Mouse (Mus musculus) heart, postnatal 25 days (tissue): ENCODE results near the gene Snca. TPM values are rescaled to one million over a fixed set of nuclear protein-coding genes. Genes with fewer than 3 reads are reported as not detected.

Experiments
- DNase-seq: peaks from one replicate; pipeline ENCODE4 v3.0.0; 2022; ENCODE audit warnings: low spot score
- intact Hi-C: fragments of 180-260 bp; cut with DNase I; formaldehyde crosslinking; loops from one replicate; pipeline ENCODE4 v1.15.1; 2025
- total RNA-seq, 2 experiments: library from RNA; stranded (reverse); gene quantifications; 2 replicates each; pipeline ENCODE4 v1.2.3; 2021

Gene Snca
- total RNA-seq, result 10 to 100 TPM; 26.2 to 56.5 TPM

DNA sequence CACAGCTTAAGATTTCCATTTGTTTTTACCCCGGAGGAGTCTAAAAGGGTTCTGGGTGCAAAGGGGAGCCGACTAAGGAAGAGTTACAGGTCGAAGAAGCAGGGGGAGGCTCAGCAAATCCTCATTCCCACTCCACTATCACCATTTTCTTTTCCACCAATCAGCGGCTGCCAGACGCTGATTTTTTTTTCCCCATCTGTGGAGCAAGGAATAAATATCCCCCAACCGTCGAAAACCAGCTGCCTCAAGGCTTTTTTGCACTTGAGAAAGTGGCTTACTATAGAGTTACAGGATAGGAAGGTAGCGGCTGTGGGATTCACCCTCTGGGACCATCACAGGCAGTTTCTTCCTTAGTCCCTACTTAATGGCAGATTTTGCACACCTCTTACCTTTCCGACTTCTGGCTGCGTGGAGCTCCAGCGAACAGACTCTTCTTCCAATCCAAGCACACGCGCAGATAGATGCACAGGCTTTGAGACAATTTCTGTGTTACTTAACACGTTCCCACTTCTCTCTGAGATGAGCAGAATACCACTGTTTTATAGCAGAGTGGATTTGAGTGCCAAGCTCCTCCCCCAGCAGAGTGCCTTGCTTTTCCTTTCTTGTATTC lies at the start of gene Snca:
Snca (minus strand) TSS at position 574 of the 610 bp plus-strand sequence.
- DNase-seq, result no peak
- intact Hi-C loops, result no loop called here

DNA sequence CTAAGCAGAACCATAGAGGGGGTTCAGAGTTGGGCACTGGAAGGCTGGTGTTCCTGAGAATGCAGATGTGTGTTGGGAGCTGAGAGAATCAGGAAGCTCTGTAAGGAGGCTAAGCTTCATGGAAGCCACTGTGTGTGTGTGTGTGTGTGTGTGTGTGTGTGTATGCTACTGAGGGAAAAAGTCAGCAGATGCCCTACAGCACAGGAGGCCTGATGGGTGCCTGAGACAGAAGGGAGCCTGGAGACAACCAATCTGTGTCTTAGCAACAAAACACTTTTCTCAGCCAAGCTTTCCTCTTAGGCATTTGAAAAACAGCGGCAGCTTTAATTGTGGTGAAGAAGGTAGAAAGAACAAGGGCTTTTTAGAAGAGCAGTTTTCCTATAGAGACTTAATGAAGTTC lies 40.5 kb upstream of the Snca start:
- DNase-seq, result no peak
- intact Hi-C loops, result no loop called here

DNA sequence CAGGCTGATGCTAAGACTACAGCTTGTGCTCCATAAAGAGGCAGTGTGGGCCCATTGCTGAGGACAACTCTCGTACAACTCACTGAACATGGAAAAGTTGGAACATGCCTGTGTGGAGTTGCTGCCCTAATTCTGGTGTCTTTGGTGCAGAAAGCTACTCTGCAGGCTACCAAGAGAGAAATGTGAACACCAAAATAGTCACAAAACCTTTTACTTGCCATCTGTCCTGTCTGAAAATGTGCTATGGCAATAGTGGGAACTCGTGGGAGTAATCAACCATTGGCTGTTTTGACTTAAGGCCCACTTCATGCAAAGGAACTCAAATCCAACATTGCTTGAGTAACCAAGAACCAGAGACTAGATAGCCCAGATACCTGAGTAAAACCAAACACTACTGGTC lies 26.9 kb upstream of the Snca start:
- no peak for DNase-seq
- intact Hi-C loops, result no loop called here

DNA sequence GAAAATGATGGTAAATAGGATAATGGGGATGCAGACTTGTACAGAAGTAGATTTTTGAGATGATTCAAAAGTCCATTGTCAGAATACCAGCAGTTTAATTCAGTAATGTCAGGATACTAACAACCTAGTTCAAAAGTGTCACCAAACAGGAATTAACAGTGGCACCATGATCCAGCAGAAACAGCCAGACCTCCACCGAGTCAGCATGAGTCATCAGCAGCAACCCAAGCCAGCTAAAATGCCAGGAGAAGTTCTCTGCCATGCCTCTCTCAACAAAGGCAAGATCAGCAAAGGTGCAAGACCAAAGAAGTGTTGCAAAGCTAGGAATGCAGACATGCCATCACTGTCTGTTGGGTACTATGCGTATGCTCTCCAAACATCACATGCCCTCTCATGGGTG lies 22.0 kb upstream of the Snca start:
- intact Hi-C loops, result no loop called here
- DNase-seq, result no peak

DNA sequence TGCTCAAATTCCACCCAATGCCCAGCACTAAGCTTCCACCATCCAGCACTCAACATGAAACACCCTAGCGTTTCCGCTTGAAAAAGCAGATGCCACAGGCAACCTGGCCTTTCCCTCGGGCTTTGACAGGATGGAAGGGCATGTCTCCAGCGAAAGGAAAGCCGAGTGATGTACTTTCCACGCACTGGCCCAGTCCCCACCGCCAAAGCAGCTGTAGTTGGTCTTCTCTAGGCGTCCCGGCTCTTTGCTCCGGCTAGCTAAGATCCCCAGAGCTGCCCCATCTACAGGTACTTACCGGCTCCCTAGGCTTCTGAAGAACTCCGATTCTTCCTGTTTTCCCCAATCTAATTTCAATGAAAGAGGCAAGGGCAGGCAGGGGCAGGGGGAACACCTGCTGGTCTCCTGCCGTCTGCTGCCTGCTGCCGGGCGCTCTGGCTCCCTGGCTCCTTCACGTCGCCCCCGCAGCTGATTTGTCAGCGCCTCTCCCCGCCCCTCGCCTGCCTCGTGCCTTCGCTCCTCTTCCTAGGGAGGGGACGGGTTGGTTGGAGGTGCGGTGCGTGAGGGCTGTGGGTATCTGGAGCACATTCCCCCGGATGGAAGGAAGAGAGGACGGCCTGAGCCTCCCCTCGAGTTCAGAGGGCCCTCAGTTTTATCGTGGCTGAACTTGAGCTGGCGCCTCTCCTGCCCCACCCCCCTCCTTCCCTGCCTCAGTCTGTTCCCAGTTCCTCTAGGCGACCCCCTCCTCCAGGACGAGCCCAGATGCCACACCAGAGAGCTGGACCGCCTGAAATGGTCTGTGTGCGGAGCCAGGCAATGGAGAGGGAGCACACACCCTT lies 1.0 kb downstream of the Snca start:
- intact Hi-C loops, result no loop called here
- no peak for DNase-seq

DNA sequence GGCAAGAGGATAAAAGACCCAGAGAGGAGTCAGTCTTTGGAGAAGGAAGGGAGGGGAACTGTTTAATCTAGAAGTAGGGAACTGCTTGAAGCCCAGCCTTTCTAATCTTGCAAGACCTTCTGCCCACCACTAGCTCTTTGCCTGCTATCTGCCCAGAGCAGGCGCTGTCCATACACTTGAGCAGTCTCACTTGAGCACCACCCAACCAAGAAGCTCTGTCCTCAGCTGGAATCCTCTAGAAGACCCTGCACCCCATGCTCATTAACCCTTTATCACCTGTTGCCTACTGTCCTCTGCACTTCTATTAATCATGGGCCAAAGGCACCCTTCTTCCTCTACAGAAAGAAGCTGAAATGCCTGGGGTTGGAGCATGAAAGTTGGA lies 1.6 kb downstream of the Snca start:
- no peak for DNase-seq
- intact Hi-C loops, result no loop called here

DNA sequence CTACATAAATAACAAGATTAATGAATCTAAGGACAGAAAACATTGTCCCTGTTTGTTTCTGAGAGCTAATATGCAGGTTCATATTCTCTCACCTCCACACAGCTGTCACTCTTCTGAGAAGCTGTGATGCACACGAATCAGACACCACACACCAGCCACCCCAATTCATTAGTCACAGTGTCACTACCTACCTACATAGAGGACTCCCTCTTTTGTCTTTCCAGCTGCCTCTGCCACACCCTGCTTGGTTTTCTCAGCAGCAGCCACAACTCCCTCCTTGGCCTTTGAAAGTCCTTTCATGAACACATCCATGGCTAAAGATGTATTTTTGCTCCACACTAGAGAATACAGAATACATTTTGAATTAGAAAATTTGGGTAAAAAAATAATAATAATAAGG lies 2.4 kb downstream of the Snca start:
- intact Hi-C loops, result no loop called here
- no peak for DNase-seq

DNA sequence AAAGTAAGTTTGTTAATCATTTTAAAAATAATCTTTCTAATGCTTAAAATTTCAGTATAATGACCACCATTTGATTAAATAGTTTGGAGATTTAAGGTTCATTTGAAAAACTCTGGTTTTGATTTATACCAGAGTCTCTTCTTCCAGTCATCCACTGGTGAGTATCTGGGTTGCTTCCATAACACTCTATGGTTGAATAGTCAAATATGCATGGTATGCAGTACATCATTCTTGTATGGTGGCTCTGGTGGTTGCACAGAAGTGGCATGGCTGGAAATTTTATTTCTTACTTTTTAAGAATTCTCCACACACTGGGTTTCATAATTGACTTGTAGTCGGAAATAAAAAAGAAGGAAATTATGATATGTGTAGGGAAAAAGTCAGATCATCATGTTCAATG lies 10.4 kb downstream of the Snca start:
- DNase-seq, result no peak

DNA sequence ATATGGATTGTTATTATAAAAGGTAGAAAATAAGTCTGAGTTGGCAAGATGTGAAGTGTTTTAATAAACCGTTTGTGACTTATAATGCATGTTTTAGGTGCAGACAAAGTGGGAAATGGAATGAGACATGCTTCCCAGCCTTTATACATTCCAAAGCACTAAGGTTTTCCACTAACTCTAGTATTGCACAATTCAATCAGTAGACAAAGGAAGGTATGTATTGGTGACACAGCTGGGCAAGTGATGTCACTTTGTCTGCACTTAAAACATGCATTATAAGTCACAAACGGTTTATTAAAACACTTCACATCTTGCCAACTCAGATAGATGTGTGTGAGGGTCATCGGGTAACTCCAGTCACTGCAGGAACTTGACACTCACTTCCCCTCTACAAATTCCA lies 16.1 kb downstream of the Snca start:
- DNase-seq, result no peak
- intact Hi-C loops, result no loop called here

More for the DNA sequence above, 10.4 kb downstream of the Snca start:
- intact Hi-C loops, result no loop called here

DNA sequence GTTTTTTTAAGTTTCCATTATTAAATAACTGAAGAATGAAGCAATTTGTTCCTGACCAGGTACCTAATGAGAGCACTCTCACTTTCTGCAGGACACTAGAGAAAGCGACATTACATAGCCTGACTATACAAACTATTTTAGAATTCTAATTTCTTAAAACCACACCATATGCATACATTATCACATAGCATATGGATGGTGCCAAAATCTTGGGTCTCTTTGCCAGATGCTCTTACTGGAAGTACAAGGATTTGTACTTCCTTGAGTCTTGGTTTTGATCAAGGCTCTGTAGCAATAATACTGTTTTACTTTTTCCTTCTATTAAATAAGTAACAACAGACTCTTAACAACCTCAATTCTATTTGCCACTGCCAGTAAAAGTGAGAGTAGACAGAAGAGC lies 31.4 kb downstream of the Snca start:
- intact Hi-C loops, result no loop called here
- DNase-seq, result no peak

DNA sequence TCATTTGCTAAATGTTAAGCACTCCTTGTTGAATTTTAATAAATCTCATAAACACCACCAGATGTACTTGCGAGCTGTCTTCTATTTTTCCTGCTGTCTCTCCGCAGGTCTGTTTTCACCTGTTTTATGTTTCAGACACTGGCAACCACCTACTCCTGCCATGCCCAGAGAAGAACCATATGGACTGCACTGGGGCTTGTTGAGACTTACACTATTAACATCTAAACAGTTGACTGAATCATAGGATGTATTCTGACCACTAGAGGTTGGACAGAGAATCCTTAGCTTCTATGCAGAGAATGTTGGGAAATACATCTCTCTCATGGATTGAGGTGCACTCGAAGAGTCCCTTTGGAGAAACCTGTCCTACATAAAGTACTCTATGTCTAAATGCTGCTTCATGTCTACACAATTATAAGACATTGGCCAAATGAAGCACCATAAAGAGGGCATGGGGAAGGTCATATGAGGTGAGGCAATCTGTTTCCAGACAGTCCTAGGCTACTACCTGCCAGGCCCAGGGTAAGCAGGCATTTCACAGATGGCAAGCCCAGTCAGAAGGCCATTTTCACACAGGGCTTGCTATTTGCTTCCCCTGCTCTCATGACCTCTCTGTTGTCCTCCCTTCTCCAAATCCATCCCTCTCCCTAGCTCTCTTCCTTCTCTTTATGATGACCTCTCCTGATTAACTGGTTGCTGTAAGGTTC lies 35.8 kb downstream of the Snca start:
- intact Hi-C loops, result no loop called here
- no peak for DNase-seq

DNA sequence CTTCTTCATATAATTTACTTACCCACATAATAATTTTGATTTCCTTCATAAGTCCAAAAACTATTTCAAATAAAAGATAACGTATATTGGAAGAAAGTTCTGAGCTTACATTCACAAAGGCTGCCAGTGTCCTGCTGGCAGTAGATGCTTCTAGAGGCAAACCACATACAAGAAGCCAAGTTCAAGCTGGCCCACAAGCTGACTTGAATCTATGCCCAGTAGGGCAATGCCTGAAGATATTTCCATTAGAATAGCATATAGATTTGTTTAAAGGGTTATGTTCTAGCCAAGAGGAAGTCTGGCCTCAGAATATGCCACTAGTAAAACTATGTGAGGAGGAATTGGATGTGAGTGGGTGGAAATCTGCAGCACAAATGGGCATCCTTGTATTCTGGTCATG lies 42.7 kb downstream of the Snca start:
- intact Hi-C loops, result no loop called here
- no peak for DNase-seq

DNA sequence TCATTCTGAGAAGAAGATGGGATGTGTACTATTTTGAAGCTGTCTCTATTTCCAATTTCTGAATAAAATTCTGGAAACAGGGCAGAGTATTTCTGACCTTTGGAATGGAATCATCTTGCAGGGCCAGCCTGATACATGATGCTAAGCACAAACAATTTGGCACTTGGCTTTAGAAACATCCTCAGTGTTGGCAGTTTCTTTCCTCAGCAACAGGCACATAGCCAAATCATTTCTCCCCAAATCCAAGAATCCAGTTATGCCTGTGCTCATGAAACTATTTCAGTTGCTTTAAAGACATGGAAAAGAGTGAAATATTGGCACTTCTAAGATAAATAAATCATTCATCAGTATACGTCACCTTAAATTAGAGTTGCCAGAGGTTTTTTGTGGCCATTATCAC lies 57.8 kb downstream of the Snca start:
- DNase-seq, result no peak
- intact Hi-C loops, result no loop called here

DNA sequence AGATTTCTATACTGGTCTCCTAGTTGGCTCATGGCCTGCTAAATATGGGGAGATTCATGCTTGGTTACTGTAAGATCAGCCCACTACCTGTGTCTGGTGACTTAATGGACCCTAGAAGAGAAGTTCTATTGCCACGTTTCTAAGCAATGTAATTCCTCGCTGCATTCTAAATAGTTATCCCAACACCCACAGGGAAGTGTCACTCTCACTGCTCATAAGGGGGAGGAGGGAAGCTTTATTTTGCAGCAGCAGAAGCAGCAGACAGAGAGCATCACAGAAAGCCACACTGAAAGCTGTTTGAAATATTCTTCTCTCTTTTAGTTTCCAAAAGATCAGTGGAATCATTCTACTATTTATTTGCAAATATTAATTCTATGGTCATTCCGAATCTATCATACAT lies 64.0 kb downstream of the Snca start:
- DNase-seq, result no peak
- intact Hi-C loops, result no loop called here

DNA sequence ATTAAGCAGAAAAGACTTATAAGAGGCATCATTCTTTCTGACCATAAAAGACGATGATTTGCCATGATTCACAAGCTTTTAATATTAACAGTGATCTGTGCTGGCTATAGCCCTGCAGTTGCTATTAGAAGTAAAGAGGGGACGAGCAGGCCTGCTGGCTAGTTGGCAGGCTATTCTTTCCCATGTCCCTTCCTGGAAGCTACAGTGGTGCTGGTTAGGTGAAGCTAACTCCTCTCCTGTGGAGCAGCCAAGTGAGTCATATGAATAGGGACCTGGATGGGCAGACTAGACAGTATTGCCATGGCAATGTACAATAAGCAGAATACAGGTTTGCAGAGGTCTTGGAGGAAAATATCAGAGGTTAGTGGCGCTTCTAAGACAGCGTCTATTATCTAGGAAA lies 66.8 kb downstream of the Snca start:
- no peak for DNase-seq
- intact Hi-C loops, result no loop called here

DNA sequence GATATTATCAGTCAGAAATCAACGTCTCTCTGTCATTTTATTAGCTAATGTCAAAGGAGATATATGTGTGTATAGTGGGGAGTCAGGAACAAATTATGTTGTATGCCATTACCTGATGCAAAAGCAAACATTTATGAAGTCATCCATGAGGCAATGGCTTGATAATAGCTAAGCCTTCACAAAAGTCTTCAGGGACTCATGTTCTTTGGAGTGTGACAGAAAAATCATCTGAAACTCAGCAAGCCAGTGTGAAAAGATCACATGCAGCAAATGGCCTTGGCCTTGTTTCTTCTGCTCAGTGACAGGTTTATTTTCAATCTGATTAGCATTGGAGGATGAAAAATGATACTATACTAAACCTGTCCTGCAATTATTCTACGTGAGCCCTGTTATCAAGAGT lies 67.9 kb downstream of the Snca start:
- intact Hi-C loops, result no loop called here
- DNase-seq, result no peak

DNA sequence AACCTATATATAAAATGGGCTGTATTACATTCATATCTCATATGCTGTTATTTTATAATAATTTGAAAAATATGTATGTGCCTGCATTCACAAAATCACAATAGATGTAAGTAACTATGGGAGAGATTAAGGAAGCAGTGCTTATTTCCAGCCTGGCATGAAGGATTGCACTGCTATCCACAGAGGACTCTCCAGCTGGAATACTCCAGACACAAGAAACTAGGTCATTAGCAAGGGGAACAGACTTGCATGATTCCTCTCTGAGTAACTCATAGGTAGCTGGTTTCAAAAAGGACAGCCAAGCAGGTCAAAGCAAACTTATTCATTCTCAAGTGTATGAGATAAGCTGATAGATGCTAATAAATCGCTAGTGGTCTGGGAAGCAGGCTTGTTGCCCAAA lies 74.7 kb downstream of the Snca start:
- intact Hi-C loops, result no loop called here
- no peak for DNase-seq

DNA sequence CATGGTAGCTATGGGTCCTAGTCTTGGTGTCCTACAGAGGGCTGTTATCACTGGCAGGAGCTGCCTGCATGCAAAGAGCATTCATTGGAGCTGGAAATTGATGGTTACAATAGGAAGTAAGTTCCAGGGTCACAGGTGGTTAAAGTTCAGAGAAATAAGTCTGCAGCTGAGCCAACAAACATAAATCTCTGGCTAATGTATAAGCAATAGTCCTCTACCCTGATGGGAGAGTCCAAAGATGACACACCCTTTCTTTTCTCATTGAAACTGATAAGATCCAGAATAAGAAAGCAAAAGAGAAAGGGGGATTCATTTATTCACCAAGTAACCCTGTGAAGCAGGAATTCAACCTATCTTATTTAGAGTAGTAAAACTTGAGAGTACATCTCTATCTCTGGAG lies 83.7 kb downstream of the Snca start:
- DNase-seq, result no peak
- intact Hi-C loops, result no loop called here

DNA sequence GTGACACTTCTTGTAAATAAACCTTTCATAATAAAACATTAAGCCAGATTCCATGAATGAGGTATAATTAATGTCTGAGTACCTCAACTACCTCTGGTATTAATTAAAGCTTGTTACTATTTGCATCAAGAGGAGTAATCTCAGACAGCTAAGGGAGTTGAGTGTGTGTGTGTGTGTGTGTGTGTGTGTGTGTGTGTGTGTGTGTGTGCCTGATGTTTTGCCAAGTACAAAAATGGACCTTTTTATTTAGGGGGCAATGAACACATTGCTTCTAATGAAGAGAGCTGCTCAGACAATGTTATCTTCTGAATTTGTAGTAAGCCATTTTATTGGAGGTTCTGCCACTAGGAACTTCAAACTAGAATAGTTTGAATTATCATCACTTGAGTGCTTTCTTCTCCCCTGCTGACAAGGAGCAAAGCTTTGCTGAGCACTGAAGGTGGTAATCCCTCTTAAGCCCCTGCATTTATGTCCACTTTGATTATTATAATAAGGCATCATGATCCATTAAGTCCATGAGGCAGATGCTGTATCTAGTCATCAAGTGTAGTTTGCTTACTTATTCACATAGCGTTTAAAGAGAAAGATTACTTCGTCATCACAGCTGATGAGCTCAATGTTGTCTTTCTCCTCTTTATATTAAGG lies 88.1 kb downstream of the Snca start:
- intact Hi-C loops, result no loop called here
- no peak for DNase-seq

DNA sequence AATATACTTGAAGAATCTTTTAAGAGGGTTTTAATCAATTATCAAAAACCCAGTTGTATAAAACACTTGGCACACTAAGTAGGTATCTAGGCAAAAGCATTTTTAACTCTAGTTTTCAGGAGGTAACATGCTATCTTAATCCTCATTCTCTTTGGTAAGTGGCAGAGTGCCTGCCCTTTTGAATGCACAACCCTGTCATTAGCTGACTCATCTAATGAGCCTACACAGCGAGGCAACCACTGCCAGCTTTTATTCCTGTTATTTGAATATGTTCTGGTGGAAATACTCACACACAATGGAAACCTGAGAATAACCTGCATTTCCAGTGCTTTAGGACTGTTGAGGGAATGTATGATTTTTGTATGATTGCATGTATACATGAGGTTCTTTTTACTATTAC lies 89.9 kb downstream of the Snca start:
- DNase-seq, result no peak
- intact Hi-C loops, result no loop called here

DNA sequence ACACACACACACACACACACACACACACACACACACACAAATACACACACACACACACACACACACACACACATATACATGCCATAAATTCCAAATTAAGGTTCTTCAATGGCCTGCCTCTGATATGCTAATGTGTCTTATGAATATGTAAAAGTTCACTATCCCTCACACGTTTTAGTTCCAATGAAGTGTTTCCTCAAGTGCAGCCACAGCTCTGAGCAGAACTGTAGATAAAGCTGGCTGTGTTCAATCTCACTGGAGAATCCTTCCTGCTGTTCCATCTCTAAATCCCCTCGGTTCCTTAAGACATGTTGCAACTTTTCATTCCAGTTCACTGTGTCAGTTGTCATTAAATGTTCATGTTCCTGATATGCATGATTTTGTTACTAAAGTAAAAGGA lies 98.5 kb downstream of the Snca start:
- intact Hi-C loops, result no loop called here
- no peak for DNase-seq
